Mouse (Mus musculus) cerebellum, adult 2 months (tissue): ENCODE results near the gene Olfr691. TPM values are rescaled to one million over a fixed set of nuclear protein-coding genes. Genes with fewer than 3 reads are reported as not detected.

Source experiments
- DNase-seq, 2 experiments: peaks; one replicate each; pipeline ENCODE4 v3.0.0; 2021
- H3K27ac ChIP-seq: fragments of 200-500 bp; 2 replicates; pipeline ENCODE4 v1.5.1; 2012; ENCODE audit warnings: low read length, control low read depth, inconsistent platforms; ENCODE audit not compliant: insufficient read depth
- H3K27me3 ChIP-seq: fragments of 200-500 bp; 2 replicates; pipeline ENCODE4 v1.6.1; 2012; ENCODE audit warnings: inconsistent platforms, mild to moderate bottlenecking, low read length, moderate library complexity; ENCODE audit not compliant: control insufficient read depth, insufficient read depth
- H3K4me1 ChIP-seq: fragments of 200-500 bp; 2 replicates; pipeline ENCODE4 v1.6.1; 2011; ENCODE audit warnings: low read length; ENCODE audit not compliant: control insufficient read depth, insufficient read depth
- H3K4me3 ChIP-seq: fragments of 200-500 bp; replicated peaks from 2 replicates; pipeline ENCODE3; 2011; ENCODE audit warnings: mild to moderate bottlenecking, low read depth, low read length, control low read depth; ENCODE audit not compliant: insufficient read depth
- CTCF ChIP-seq: fragments of 200-500 bp; IDR thresholded peaks from 2 replicates; pipeline ENCODE4 v1.5.1; 2011; ENCODE audit warnings: low read depth, mild to moderate bottlenecking, control low read depth, low read length, moderate library complexity, borderline replicate concordance; ENCODE audit not compliant: insufficient read depth
- POLR2A ChIP-seq: fragments of 200-500 bp; IDR thresholded peaks from 2 replicates; pipeline ENCODE4 v1.6.1; 2011; ENCODE audit warnings: low read length, control low read depth, borderline replicate concordance; ENCODE audit not compliant: insufficient read depth
- WGBS: fragments of 180-500 bp; shearing (Covaris S2); methylation state at CpG from one replicate; pipeline ENCODE4 v1.1.7; 2018; 5-methylcytosine and 5-hydroxymethylcytosine counted together
- polyA plus RNA-seq: library from polyadenylated mRNA; depleted of rRNA; stranded (reverse); fragments of >200 nt; gene quantifications from 2 replicates; pipeline ENCODE4 v1.2.3, GENCODE M21; 2012; rRNA removed

Olfr691 gene
- polyA plus RNA-seq, 1 experiment = 0.23 TPM

DNA sequence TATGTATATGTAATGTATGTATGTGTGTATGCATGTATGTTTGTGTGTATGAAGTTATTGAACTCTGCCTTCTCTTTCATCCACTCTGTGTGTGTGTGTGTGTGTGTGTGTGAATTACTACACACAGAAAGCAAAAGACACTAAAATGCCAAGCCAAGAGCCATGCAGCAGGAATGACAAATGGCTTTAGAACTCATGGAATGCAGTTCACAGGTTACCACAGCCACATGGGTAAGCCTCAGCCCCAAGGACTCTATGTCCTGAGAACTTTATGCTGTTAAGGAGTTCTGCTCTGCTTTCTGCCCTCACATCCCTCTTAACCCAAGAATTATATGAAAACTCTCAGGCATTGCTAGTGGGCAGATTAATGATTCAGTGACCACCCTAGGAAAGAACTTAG lies 52.0 kb downstream of the Olfr691 start:
- TF ChIP-seq POLR2A = no peak
- TF ChIP-seq CTCF = no peak
- Histone ChIP-seq H3K4me3 (no peak overlapping the region), H3K27me3 (no peaks in the 10 kb centered on the region), H3K27ac (no peak overlapping the region), H3K4me1 (no peaks in the 10 kb centered on the region)
- DNase-seq = no peak

DNA sequence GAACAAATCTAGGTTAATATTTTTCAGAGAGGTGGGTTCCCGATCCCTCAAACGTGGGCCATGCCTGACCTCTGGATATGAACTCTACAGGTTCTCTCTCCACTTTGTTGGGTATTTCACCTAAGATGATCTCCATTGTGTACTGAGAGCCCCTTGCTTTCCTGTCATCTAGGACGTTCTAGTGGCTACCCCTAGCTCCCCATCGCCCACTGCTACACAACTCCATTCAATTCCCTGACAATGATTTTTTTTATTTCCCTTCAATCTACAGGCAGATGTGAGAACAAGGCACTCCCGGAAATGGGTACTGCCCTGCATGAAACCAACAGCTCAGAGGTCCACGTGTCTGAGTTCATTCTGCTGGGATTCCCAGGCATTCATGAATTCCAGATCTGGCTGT lies 54.3 kb downstream of the Olfr691 start, which contains the start of gene Olfr688:
Olfr688 (plus strand) TSS at position 301 of the 400 bp plus-strand sequence.
- Histone ChIP-seq H3K4me1 (no peaks in the 10 kb centered on the region), H3K27ac (no peak within 1 kb of the TSS), H3K27me3 (no peaks in the 10 kb centered on the region), H3K4me3 (no peak within 1 kb of the TSS)
- WGBS = 74% methylated on average over 6 of the region's 6 CpGs
- TF ChIP-seq CTCF (no peak), POLR2A (no peak)
- no peak for DNase-seq

Other genes starting within 250 kb of the Olfr691 start
- gene Olfr680-ps1, start 249.5 kb downstream of the Olfr691 start, polyA plus RNA-seq = not detected in 2 replicates
- gene Olfr681, start 225.4 kb downstream of the Olfr691 start, polyA plus RNA-seq = not detected in 2 replicates
- gene Olfr683, start 195.3 kb downstream of the Olfr691 start, polyA plus RNA-seq = not detected in 2 replicates
- not detected in 2 replicates for gene Olfr684, start 178.6 kb downstream of the Olfr691 start, polyA plus RNA-seq
- not detected in 2 replicates for gene Olfr685, start 156.3 kb downstream of the Olfr691 start, polyA plus RNA-seq
- gene Olfr686, start 134.8 kb downstream of the Olfr691 start, polyA plus RNA-seq = not detected in 2 replicates
- gene Olfr688, start 54.2 kb downstream of the Olfr691 start, polyA plus RNA-seq = not detected in 2 replicates
- not detected in 2 replicates for gene Olfr689, start 31.1 kb downstream of the Olfr691 start, polyA plus RNA-seq
- 0.43 and 0.60 TPM in 2 replicates for gene Olfr690, start 8.2 kb downstream of the Olfr691 start, polyA plus RNA-seq
- gene Olfr692, start 26.0 kb upstream of the Olfr691 start, polyA plus RNA-seq = not detected in 2 replicates
- gene Gm5901, start 32.8 kb upstream of the Olfr691 start, polyA plus RNA-seq = not detected in 2 replicates
- 36.3 and 37.2 TPM in 2 replicates for gene Fam160a2, start 57.8 kb upstream of the Olfr691 start, polyA plus RNA-seq
- 0.89 and 1.1 TPM in 2 replicates for gene Cnga4, start 62.3 kb upstream of the Olfr691 start, polyA plus RNA-seq
- 5.8 and 8.5 TPM in 2 replicates for gene Cckbr, start 83.5 kb upstream of the Olfr691 start, polyA plus RNA-seq
- gene Cavin3, start 140.0 kb upstream of the Olfr691 start, polyA plus RNA-seq = 33.8 and 34.1 TPM in 2 replicates
- 102 and 108 TPM in 2 replicates for gene Smpd1, start 212.1 kb upstream of the Olfr691 start, polyA plus RNA-seq
- 441 and 475 TPM in 2 replicates for gene Apbb1, start 239.4 kb upstream of the Olfr691 start, polyA plus RNA-seq